ENCODE assay signal across 11 mouse cellular contexts in the genomic region with DNA sequence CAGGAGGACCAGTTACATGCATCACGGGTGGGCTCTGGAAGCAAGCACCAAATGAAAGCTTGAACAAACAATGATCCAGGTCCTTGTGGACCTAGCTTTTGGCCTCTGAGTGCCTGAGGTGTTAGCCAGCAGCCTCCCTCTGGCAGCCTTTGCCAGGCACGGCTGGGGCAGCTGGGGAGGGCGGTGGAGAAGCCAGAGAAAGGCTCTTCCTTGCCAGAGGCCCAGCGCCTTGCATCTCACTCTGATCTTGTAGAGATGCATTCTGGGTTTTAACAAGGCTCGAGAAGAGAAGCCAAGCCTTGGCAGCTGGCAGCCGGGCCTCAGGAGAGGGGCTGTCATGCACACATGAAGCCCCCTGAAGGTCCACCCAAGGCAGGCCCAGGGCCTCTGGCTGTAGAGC. TPM values are rescaled to one million over a fixed set of nuclear protein-coding genes. Genes with fewer than 3 reads are reported as not detected.
A peak's percentile ranks its signal among the peaks of the same experiment; 100 is the strongest.
DNase-seq lines count a peak whose midpoint lies in the region; ATAC-seq lines count a peak whose summit lies in the region.
"Had no signal": no experiment of that assay in that cellular context is flagged by ENCODE, and none has a peak within 500 bp of the region (broad histone marks: within the 10 kb centered on the region; RNA-seq: fewer than 3 reads in every experiment).

No protein-coding gene starts in this region.

- no peaks in the 10 kb centered on the region for H3K9me3 ChIP-seq in neural tube, embryonic 11.5 days (ENCODE audit: control insufficient read depth, low read length)
- H3K9me3 ChIP-seq in forebrain, embryonic 14.5 days (replicated peaks; ENCODE audit: control insufficient read depth, low read length): no peaks in the 10 kb centered on the region
- H3K9me3 ChIP-seq in hindbrain, embryonic 16.5 days (ENCODE audit: control insufficient read depth, low read length): no peaks in the 10 kb centered on the region
- H3K9me3 ChIP-seq in neural tube, embryonic 15.5 days (replicated peaks): no peaks in the 10 kb centered on the region
- H3K9me3 ChIP-seq: G1E had no signal

- peaks cover 58% of the 10 kb centered on the region for H3K4me1 ChIP-seq in neural tube, embryonic 11.5 days (ENCODE audit: control insufficient read depth, insufficient read depth, low read length)
- H3K4me1 ChIP-seq in forebrain, embryonic 14.5 days (ENCODE audit: control insufficient read depth, insufficient read depth, low read length): peaks cover 75% of the 10 kb centered on the region
- peaks cover 58% of the 10 kb centered on the region for H3K4me1 ChIP-seq in hindbrain, embryonic 16.5 days (ENCODE audit: control insufficient read depth, insufficient read depth, low read depth, low read length)
- H3K4me1 ChIP-seq in neural tube, embryonic 15.5 days: peaks cover 99% of the 10 kb centered on the region

- H3K9ac ChIP-seq in neural tube, embryonic 11.5 days (ENCODE audit: low read length): peak overlapping the region; percentile 37; the same call in 1 of the 2 replicates
- H3K9ac ChIP-seq in forebrain, embryonic 14.5 days (ENCODE audit: low read length): 0 out of 2 replicates have a peak overlapping the region, but pooled peaks have one; percentile 29
- H3K9ac ChIP-seq in hindbrain, embryonic 16.5 days (ENCODE audit: low read depth, low read length): peak overlapping the region; percentile 8; the same call in 1 of the 2 replicates
- H3K9ac ChIP-seq in neural tube, embryonic 15.5 days (replicated peaks): no peak overlapping the region; the same call in 1 of the 2 replicates

- H3K4me3 ChIP-seq in neural tube, embryonic 11.5 days (ENCODE audit: low read depth, low read length): no peak overlapping the region
- no peak overlapping the region for H3K4me3 ChIP-seq in forebrain, embryonic 14.5 days (ENCODE audit: low read depth, low read length)
- H3K4me3 ChIP-seq in hindbrain, embryonic 16.5 days (ENCODE audit: low read length): no peak overlapping the region
- no peak overlapping the region for H3K4me3 ChIP-seq in neural tube, embryonic 15.5 days (replicated peaks)

- H3K4me2 ChIP-seq in neural tube, embryonic 11.5 days (ENCODE audit: low read depth): no peak overlapping the region
- no peak overlapping the region for H3K4me2 ChIP-seq in forebrain, embryonic 14.5 days (ENCODE audit: low read length)
- no peak overlapping the region for H3K4me2 ChIP-seq in hindbrain, embryonic 16.5 days (ENCODE audit: low read length)
- no peak overlapping the region for H3K4me2 ChIP-seq in neural tube, embryonic 15.5 days

- 83% methylated on average over 6 of the region's 6 CpGs for WGBS in neural tube, embryonic 11.5 days
- WGBS in forebrain, embryonic 14.5 days: 24% methylated on average over 6 of the region's 6 CpGs
- WGBS in hindbrain, embryonic 16.5 days: 29% methylated on average over 6 of the region's 6 CpGs
- WGBS in neural tube, embryonic 15.5 days: 48% methylated on average over 6 of the region's 6 CpGs

- DNase-seq in neural tube, embryonic 11.5 days (ENCODE audit: low spot score): no peak
- no peak for DNase-seq in neural tube, embryonic 10.5 days (ENCODE audit: extremely low spot score, low spot score)
- peak; percentile 70 for DNase-seq in forebrain, embryonic 14.5 days (ENCODE audit: low spot score)
- DNase-seq in liver: no peak
- DNase-seq in spleen, adult 18-20 months: no peak
- DNase-seq: adrenal gland, postnatal 36 days; cerebellum, postnatal 25 days; lung, adult 18-20 months had no signal

- no peaks in the 10 kb centered on the region for H3K36me3 ChIP-seq in neural tube, embryonic 11.5 days (ENCODE audit: control insufficient read depth, insufficient read depth, low read length)
- H3K36me3 ChIP-seq in forebrain, embryonic 14.5 days (ENCODE audit: control insufficient read depth, insufficient read depth, low read length): no peaks in the 10 kb centered on the region
- H3K36me3 ChIP-seq in hindbrain, embryonic 16.5 days (ENCODE audit: control insufficient read depth, insufficient read depth, low read length): no peaks in the 10 kb centered on the region
- no peaks in the 10 kb centered on the region for H3K36me3 ChIP-seq in neural tube, embryonic 15.5 days
- H3K36me3 ChIP-seq: G1E had no signal

- no peak for ATAC-seq in neural tube, embryonic 11.5 days (ENCODE audit: insufficient read depth, low FRiP score, low TSS enrichment)
- ATAC-seq in forebrain, embryonic 14.5 days: no peak
- peak; percentile 16; the same call in 1 of the 2 replicates for ATAC-seq in hindbrain, embryonic 16.5 days
- no peak for ATAC-seq in neural tube, embryonic 15.5 days (ENCODE audit: low FRiP score)

- H3K27me3 ChIP-seq in neural tube, embryonic 11.5 days (ENCODE audit: control insufficient read depth, insufficient read depth, low read length): peaks cover 13% of the 10 kb centered on the region
- H3K27me3 ChIP-seq in forebrain, embryonic 14.5 days (replicated peaks; ENCODE audit: control insufficient read depth, insufficient read depth, low read length): 0 out of 2 replicates have a peak, but pooled peaks cover 3% of the 10 kb centered on the region
- no peaks in the 10 kb centered on the region; the same call in 1 of the 2 replicates for H3K27me3 ChIP-seq in hindbrain, embryonic 16.5 days (replicated peaks; ENCODE audit: control insufficient read depth, insufficient read depth, low read length)
- peaks cover 7% of the 10 kb centered on the region; the same call in 1 of the 2 replicates for H3K27me3 ChIP-seq in neural tube, embryonic 15.5 days (replicated peaks)

- H3K27ac ChIP-seq in neural tube, embryonic 11.5 days (ENCODE audit: low read depth, low read length): 0 out of 2 replicates have a peak overlapping the region, but pooled peaks have one; percentile 53
- peak overlapping the region; percentile 81 for H3K27ac ChIP-seq in forebrain, embryonic 14.5 days (ENCODE audit: low read depth, low read length)
- H3K27ac ChIP-seq in hindbrain, embryonic 16.5 days (ENCODE audit: low read depth, low read length): peak overlapping the region; percentile 24
- peak overlapping the region; percentile 58 for H3K27ac ChIP-seq in neural tube, embryonic 15.5 days (replicated peaks)

RNA-seq across cellular contexts. Expression of gene Flrt1, which starts 34.8 kb away (rescaled TPM):
- polyA plus RNA-seq in neural tube, embryonic 11.5 days (2014; fragmentation: Nextera tagmentation; extraction: Ambion mirVana): 6.6 and 7.5 TPM in 2 replicates
- polyA plus RNA-seq in forebrain, embryonic 14.5 days (2014; fragmentation: Nextera tagmentation; extraction: Ambion mirVana): 9.5 and 12.2 TPM in 2 replicates
- polyA plus RNA-seq in hindbrain, embryonic 16.5 days (2015; fragmentation: Nextera tagmentation; extraction: Ambion mirVana): 8.8 and 11.3 TPM in 2 replicates
- 10.5 and 10.9 TPM in 2 replicates for polyA plus RNA-seq in neural tube, embryonic 15.5 days (2015; fragmentation: Nextera tagmentation; extraction: Ambion mirVana)
- polyA plus RNA-seq: G1E had no signal

Comparison
In these comparisons a context has a peak if more than half of its experiments do, and no peak if none do; other contexts are left out.
1. H3K27ac ChIP-seq: peak in every context shown above with its lines; median percentile 81 in forebrain, embryonic 14.5 days; 58 in neural tube, embryonic 15.5 days; 53 in neural tube, embryonic 11.5 days; 24 in hindbrain, embryonic 16.5 days.